Mouse (Mus musculus): ENCODE results near the gene Mrpl24.

DNA sequence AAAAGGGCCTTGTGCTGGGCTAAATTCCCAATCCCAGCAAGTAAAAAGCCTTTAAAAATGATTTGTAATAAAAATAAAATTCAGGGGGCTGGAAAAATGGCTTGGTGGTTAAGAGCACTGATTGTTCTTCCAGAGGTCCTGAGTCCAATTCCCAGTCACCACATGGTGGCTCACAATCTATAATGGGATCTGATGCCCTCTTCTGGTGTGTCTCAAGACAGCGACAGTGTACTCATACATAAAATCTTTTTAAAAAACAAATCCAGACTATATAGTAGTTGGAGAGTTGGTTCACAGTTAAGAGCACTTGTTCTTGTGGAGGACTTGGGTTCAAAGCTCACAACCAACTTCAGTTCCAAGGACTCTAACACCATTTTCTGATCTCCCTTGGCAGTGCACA is 2.3 kb upstream of the Mrpl24 start:
- peak in 1 of 2 experiments; percentile 45; a peak in 2 of 4 replicates for TF ChIP-seq CTCF (conservative IDR thresholded peaks at IDR 0.05 in 1 of 2, IDR thresholded peaks at IDR 0.05 in 1 of 2; ENCODE audit: low read depth in 2 of 2, low read length in 2 of 2)
- TF ChIP-seq EP300 (IDR thresholded peaks at IDR 0.05; ENCODE audit: low read length) = no peak
- TF ChIP-seq RCOR1 (conservative IDR thresholded peaks at IDR 0.05; ENCODE audit: low read depth, low read length) = no peak
- no peak for TF ChIP-seq ZC3H11A (IDR thresholded peaks at IDR 0.05; ENCODE audit: low read depth, low read length)
- no peak for TF ChIP-seq TBP (conservative IDR thresholded peaks at IDR 0.05; ENCODE audit: low read depth, low read length)
- no peak for TF ChIP-seq SMC3 (IDR thresholded peaks at IDR 0.05; ENCODE audit: low read depth, low read length)
- TF ChIP-seq USF2 (conservative IDR thresholded peaks at IDR 0.05; ENCODE audit: low read depth, low read length) = no peak
- TF ChIP-seq ETS1 (conservative IDR thresholded peaks at IDR 0.05; ENCODE audit: low read depth, low read length) = no peak
- TF ChIP-seq HCFC1 (IDR thresholded peaks at IDR 0.05; ENCODE audit: low read depth, low read length) = no peak
- TF ChIP-seq MAX (IDR thresholded peaks at IDR 0.05; ENCODE audit: low read length) = no peak
- no peak for TF ChIP-seq ZNF384 (IDR thresholded peaks at IDR 0.05; ENCODE audit: low read depth, low read length)
- no peak for TF ChIP-seq POLR2A (IDR thresholded peaks at IDR 0.05; ENCODE audit: low read depth, low read length)
- TF ChIP-seq GABPA (IDR thresholded peaks at IDR 0.05; ENCODE audit: insufficient replicate concordance, low read depth, low read length) = no peak
